Mouse (Mus musculus) macrophage (primary cell): ENCODE measurements around the gene Uevld. TPM values are rescaled to one million over a fixed set of nuclear protein-coding genes. Genes with fewer than 3 reads are reported as not detected.

ENCODE experiments used
- polyA plus RNA-seq: library from polyadenylated mRNA; stranded (reverse); fragments of 250-400 nt; gene quantifications from 3 replicates; pipeline ENCODE4 v1.2.4, GENCODE M21; 2018; ENCODE audit warnings: inconsistent platforms

The Uevld gene
- polyA plus RNA-seq, 1 experiment from 2014 or later, result 6.1 TPM

Other genes with a start within 250 kb of the Uevld start
- gene Saal1, start 247.8 kb downstream of the Uevld start, polyA plus RNA-seq, result 2.0 to 3.9 TPM (median 2.7 TPM) in 3 replicates
- gene Saa3, start 242.8 kb downstream of the Uevld start, polyA plus RNA-seq, result 50.5 to 83.6 TPM (median 73.1 TPM) in 3 replicates
- gene Saa4, start 225.9 kb downstream of the Uevld start, polyA plus RNA-seq, result not detected in 3 replicates
- not detected in 3 replicates for gene Saa1, start 215.5 kb downstream of the Uevld start, polyA plus RNA-seq
- gene Saa2, start 206.7 kb downstream of the Uevld start, polyA plus RNA-seq, result not detected in 3 replicates
- 16.3 to 29.8 TPM (median 23.7 TPM) in 3 replicates for gene Hps5, start 162.5 kb downstream of the Uevld start, polyA plus RNA-seq
- gene Gtf2h1, start 162.4 kb downstream of the Uevld start, polyA plus RNA-seq, result 41.4 to 101 TPM (median 42.4 TPM) in 3 replicates
- 352 to 860 TPM (median 417 TPM) in 3 replicates for gene Ldha, start 117.1 kb downstream of the Uevld start, polyA plus RNA-seq
- not detected in 3 replicates for gene Ldhc, start 97.3 kb downstream of the Uevld start, polyA plus RNA-seq
- gene Tsg101, start 38.6 kb downstream of the Uevld start, polyA plus RNA-seq, result 62.8 to 220 TPM (median 81.4 TPM) in 3 replicates
- not detected in 3 replicates for gene Gm9999, start 25.1 kb upstream of the Uevld start, polyA plus RNA-seq
- gene Spty2d1, start 49.9 kb upstream of the Uevld start, polyA plus RNA-seq, result 14.1 to 25.5 TPM (median 17.6 TPM) in 3 replicates
- gene Tmem86a, start 92.1 kb upstream of the Uevld start, polyA plus RNA-seq, result 125 to 195 TPM (median 135 TPM) in 3 replicates
- not detected in 3 replicates for gene Ptpn5, start 175.2 kb upstream of the Uevld start, polyA plus RNA-seq
- gene Mrgpra6, start 246.4 kb upstream of the Uevld start, polyA plus RNA-seq, result not detected in 3 replicates